Mouse (Mus musculus) bone marrow macrophage, adult 2 months (primary cell): ENCODE measurements around the gene Entpd7. TPM values are rescaled to one million over a fixed set of nuclear protein-coding genes. Genes with fewer than 3 reads are reported as not detected.

ENCODE experiments used
- H3K27ac ChIP-seq: 2 replicates; pipeline ENCODE4 v1.5.1; 2012; ENCODE audit warnings: low read depth, low read length; ENCODE audit not compliant: insufficient read depth
- H3K4me1 ChIP-seq: 2 replicates; pipeline ENCODE4 v1.6.1; 2012; ENCODE audit warnings: low read length; ENCODE audit not compliant: control insufficient read depth, insufficient read depth
- H3K4me3 ChIP-seq: 2 replicates; pipeline ENCODE4 v1.5.1; 2012; ENCODE audit warnings: mild to moderate bottlenecking, low read length, moderate library complexity; ENCODE audit not compliant: insufficient read depth
- CTCF ChIP-seq: IDR thresholded peaks from 2 replicates; pipeline ENCODE4 v1.5.1; 2012; ENCODE audit warnings: low read depth, mild to moderate bottlenecking, low read length, moderate library complexity
- POLR2A ChIP-seq: IDR thresholded peaks from 2 replicates; pipeline ENCODE4 v1.6.1; 2012; ENCODE audit warnings: mild to moderate bottlenecking, low read depth, low read length, borderline replicate concordance
- polyA plus RNA-seq: library from polyadenylated mRNA; stranded (reverse); fragments of >200 nt; gene quantifications from 2 replicates; pipeline ENCODE4 v1.2.4, GENCODE M21; 2012; ENCODE audit not compliant: missing spikeins, insufficient read depth, insufficient read length

The Entpd7 gene
- polyA plus RNA-seq, 1 experiment: 23.4 TPM

DNA sequence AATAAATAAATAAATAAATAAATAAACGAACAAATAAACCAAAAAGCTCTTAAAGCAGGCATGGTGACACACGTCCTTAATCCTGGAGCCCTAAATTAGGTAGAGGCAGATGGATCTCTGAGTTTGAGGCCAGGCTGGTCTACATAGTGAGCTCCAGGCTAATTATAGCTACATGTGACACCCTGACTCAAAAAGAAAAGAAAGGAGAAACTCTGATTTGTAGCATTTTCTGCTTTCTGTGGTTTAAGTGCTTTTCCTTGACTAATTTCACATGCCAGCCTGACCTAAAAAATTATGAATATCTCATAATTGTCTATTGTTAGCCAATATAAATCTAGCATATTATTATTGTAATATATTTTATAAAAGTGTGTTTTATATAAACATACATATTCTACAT, 72.9 kb downstream of the Entpd7 start:
- TF ChIP-seq POLR2A (no peak), CTCF (no peak)
- Histone ChIP-seq H3K4me3 (no peak overlapping the region), H3K27ac (no peak overlapping the region)

DNA sequence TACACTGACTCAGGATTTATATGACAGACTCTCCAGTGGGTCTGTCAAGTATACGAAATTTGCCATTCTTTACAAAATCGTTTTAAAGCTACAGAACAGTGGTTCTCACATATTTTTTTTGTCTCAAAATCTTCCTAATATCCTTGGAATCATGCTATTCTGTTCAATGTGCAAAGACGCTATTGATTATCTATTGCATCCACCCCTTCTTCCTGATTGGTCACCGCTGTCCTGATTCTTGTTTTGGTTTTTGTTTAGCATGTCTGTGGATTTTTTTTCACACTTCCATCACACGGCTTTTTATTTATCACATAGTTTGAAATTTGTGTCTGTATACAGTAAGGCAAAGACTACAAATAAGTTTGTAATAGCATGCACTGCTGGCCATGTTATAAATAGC, 77.0 kb downstream of the Entpd7 start:
- Histone ChIP-seq H3K4me1 (peaks cover 7% of the 10 kb centered on the region), H3K27ac (no peak overlapping the region)
- TF ChIP-seq POLR2A: no peak
- no peak for TF ChIP-seq CTCF

More for the DNA sequence above, 72.9 kb downstream of the Entpd7 start:
- peaks cover 2% of the 10 kb centered on the region; the same call in 1 of the 2 replicates for H3K4me1 ChIP-seq

DNA sequence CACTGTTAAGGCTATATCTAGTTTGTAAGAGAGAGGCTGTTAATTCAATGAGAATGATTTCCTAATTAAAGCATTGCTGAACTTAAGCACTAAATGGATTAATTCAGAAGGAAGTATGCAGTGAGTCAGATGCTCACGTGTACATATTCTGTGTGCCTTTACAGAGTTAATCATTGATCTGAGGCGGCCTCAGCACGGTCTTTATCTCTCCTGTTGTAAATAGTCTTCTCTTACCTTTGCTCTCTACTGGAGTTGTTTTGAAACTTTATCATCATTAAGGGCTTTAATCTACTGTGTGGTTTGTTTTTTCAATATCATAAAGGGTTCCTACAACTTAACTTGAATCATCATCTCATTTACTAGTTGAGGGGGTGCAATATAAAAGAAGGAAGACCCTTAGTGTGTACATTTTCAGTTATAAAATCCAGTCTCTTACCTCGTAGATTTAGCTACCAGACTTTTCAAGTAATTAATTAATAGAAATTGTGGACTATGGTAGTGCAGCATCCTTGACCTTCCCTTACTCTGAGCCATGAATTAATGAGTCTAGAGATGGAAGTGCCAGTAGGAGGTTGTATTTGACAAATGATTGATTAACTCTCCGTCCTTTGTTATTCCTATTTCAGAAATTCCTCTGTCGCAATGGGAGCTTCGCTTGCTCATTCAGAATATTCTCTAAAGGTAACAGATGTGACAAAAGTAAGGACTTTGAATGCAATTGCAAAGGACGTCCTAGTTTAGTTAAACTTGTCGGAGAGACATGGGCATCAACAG, 78.3 kb downstream of the Entpd7 start:
- TF ChIP-seq POLR2A (no peak), CTCF (no peak)
- H3K4me1 ChIP-seq: peaks cover 8% of the 10 kb centered on the region
- H3K4me3 ChIP-seq: no peak overlapping the region
- no peak overlapping the region for H3K27ac ChIP-seq

More for the DNA sequence above, 77.0 kb downstream of the Entpd7 start:
- H3K4me3 ChIP-seq: no peak overlapping the region

DNA sequence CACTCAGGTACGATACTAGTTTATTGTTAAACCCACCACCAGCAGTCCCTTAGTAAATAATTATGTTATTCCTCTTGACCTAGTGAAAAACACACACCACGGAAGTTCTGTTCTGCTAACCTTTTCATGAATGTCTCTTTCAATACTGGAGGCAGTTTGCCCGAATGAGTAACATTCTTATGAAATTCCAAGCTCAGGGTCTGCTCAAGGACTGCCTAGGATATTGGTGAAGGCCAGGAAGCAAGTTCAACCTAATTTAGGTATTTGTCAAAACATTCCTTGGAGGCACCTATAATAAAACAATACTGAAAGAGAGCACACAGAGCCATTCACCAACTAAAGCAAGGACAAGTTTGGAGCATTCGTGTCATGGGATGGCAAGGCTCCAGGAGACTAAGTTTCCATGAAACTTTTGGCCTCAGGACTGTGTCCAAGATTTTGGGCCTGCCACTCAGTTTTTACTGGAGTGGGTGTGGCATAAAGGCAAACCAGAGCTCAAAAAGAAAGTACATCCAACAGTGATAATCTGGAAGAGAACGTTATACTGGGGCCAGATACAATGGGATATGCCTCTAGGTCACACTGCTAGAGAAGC, 80.0 kb downstream of the Entpd7 start:
- Histone ChIP-seq H3K27ac (no peak overlapping the region), H3K4me3 (no peak overlapping the region), H3K4me1 (peaks cover 8% of the 10 kb centered on the region)
- TF ChIP-seq CTCF: no peak
- TF ChIP-seq POLR2A: no peak

DNA sequence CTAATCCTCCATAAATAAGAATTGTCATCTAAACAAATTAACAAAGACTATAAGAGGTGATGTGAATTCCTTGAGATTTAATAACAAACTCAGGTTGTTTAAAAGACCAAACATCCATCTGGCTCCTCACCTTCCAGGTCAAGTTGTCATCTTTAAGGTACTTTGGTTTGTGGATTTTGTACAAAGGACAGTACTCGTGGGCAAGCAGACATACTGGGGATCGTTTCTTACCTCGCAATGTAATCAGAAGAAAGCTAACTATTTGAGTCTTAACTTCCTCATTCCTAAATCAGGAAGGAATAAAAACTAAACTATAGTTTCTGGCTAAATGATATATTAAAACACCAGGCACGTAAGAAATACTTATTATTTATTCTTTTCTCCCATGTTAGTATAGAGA, 81.1 kb downstream of the Entpd7 start:
- TF ChIP-seq CTCF (no peak), POLR2A (no peak)
- Histone ChIP-seq H3K4me3 (no peak overlapping the region), H3K27ac (no peak overlapping the region; the same call in 1 of the 2 replicates), H3K4me1 (peaks cover 8% of the 10 kb centered on the region)

DNA sequence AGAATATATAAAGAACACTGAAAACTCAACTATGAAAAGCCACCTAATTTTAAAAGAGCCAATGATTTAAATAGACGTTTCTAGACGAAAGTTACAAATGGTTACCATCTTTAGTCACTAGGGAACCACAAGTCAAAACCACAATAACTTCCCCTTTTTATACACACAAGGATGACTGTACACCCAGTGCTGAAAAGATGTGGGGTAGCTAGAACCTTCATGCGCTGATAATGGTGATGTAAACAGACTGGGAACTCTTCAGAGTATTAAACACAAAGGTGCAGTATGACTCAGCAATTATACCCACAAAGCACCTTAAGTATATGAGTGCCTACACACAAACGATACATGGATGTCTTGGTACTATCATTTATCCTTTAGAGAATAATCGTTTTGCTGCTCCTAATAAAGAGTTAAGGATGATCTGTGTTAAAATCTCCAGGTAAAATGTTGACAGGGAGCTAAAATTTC, 82.1 kb downstream of the Entpd7 start:
- no peak overlapping the region for H3K27ac ChIP-seq
- peaks cover 8% of the 10 kb centered on the region for H3K4me1 ChIP-seq
- no peak overlapping the region for H3K4me3 ChIP-seq
- TF ChIP-seq CTCF (no peak), POLR2A (no peak)

DNA sequence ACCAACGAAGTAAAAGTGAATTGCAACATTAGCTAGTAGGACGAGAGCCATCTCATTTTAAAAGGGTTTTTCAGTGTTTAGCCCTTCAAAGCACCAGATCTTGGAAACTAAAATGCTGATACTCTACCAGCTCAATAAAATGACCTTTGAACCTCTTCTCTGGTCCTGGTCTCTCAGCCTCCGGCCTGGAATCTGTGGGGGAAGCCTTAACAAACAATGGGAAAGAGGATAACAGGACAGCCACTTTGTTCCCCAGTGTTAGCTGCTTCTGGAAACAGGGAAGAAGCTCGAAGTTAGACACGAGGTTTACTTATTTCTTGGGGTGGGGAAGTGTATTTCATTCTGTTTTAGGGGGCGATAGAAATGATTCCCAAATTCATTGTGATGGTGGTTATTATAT, 82.8 kb downstream of the Entpd7 start:
- Histone ChIP-seq H3K27ac (no peak overlapping the region), H3K4me3 (no peak overlapping the region), H3K4me1 (peaks cover 8% of the 10 kb centered on the region)
- TF ChIP-seq POLR2A (no peak), CTCF (no peak)

DNA sequence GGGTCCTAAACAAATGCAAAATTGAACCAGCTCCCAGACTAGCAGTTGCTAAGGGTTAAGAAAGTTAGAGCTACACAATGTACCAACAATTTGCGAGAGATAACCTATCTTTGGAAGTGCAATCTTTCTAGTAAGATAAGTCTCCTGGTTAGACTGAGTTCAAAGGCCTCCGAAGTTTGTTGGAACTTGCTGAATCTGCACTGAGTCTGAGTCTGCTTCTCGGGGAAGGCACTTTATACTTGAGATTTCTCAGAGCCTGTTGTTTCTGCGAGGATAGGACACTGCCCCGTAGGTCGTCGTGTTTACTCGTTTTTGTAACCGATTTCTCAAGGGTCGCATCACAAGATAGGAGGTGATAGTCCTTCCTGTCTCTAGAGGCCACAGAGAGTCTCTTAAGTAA, 86.0 kb downstream of the Entpd7 start:
- Histone ChIP-seq H3K4me1 (peaks cover 5% of the 10 kb centered on the region), H3K4me3 (no peak overlapping the region), H3K27ac (no peak overlapping the region)
- TF ChIP-seq CTCF (no peak), POLR2A (no peak)

DNA sequence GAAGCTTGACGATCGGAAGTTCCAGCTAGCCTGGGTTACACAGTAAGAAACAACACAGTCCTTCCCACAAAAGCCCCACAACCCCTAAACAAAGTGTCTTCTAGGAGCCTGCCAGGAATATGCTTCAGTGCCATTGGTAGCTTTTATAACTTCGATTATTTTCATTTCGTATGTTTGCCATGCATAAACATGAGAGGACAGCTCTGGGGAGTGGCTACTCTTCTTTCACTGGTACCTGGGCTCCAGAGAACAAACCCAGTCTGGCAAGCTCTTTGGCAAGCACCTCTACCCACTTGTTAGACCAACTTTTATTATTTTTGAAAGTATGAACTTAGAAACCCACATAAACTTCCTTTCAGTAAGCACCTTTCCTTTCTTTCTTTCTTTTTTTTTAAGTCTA, 87.1 kb downstream of the Entpd7 start:
- Histone ChIP-seq H3K4me1 (peaks cover 5% of the 10 kb centered on the region; the same call in 1 of the 2 replicates), H3K4me3 (no peak overlapping the region), H3K27ac (no peak overlapping the region)
- TF ChIP-seq CTCF (no peak), POLR2A (no peak)

DNA sequence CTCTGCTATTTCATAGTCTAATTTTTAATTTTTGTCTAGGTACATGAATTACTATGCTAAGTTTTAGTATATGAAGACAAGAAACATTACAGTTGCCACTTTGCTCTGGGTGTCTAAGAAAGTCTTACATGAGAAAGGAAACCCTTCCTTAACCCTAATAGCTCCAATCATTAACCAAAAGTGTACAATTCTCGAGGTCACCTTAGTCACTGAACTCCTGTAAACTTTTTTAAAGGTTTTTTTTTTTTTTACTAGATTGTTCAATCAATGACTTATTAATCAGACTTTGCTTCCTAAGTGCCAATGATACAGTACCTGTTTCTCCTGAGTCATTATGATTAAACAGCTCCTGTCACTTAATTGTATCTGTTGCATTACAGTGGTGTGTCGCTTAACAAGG, 87.8 kb downstream of the Entpd7 start:
- TF ChIP-seq POLR2A: no peak
- no peak for TF ChIP-seq CTCF
- H3K4me1 ChIP-seq: peaks cover 8% of the 10 kb centered on the region
- H3K4me3 ChIP-seq: no peak overlapping the region
- H3K27ac ChIP-seq: no peak overlapping the region

DNA sequence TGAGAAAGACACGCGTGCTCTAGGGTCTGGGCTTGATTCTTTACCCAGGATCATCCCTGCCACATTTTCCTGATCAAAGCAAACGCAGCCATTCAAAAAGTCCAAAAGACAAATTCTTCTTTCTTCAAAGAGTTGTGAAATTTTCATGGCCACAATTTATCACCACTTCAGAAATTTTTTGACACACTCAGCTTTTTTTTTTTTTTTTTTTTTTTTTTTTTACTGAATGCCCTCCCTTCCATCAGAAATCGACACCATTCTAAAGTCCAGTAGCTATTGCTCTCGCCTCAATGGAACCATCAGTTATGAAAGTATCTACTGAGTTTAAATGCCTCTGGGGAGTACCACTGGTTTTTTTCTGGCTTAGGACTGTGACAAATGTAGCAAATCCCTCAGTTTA, 90.9 kb downstream of the Entpd7 start:
- Histone ChIP-seq H3K4me1 (peaks cover 9% of the 10 kb centered on the region), H3K27ac (no peak overlapping the region), H3K4me3 (no peak overlapping the region)
- no peak for TF ChIP-seq CTCF
- TF ChIP-seq POLR2A: no peak
